Mouse (Mus musculus): ENCODE results near the gene Hsf2.
"Not testable (repeated sequence)": the region's sequence is repeated elsewhere in the genome, so short reads cannot be mapped to it uniquely, and the experiment has no call there.

Hsf2 gene

DNA sequence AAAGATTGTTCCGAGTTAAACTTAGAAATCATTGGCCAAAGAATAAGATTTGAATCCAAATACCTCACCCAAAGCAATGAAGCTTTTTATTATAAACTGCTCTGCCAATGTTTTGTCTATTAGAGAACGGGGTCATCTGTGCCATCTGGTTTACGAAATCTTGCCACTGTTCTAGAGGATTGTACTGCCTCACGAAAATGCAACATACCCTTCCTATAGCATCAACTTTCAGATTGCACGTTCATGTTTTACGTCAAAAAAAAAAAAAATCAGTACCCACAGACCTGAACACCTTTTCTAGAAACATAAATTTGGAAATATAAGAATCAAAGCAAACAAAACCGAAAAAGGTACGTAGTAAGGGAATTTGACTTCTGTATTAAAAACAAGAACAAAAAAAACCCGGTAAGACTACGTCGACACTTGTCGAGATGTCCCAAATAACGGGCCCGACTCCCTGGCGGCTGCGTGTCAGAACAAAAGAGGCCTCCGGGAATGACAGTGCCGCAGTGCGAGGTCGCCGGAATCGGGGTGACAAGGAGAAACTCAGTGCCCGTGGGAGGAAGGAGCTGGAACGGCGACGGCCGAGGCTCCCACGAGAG, 45.5 kb downstream of the Hsf2 start:
- no peak for DNase-seq (ENCODE audit: low spot score in 2 of 2)

DNA sequence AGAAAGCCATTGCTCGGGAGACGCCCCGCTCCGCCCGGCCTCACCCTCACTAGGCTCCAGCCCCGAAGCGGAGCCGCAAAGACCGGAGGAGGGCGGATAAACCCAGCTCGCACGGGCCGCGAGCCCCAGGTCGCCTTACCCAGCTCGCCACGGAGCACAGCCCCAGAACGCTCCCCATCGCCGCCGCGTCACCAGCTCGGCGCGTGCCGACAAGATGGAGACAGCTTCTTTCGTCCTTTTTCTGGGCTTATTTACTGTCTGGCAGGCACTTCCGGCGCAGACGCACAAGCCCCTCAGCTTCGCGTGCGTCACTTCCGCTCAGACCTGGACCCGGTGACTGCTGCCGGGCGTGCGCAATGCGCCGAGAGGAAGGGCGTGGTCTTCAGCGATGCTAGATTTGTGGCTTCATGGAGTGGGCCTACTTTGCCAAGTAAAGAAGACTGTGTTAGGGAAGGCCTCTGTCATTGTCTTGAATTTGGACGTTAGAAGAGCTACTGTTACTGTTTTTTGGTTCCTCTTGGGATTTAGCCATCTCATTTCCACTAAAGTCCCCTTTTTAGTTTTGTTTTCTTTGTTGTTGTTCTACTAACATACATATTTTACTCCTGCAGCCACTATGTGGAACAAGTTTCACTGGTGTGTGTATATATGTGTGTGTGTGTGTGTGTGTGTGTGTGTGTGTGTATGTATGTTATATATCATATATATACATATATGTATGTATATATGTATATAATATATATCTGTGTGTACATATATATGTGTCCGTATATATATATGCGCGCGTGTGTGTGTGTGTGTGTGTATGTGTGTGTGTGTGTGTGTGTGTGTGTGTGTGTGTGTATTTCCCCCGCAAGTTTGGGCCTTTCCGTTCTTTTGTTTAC, 46.3 kb downstream of the Hsf2 start, which contains the start of gene Serinc1:
Gene Serinc1, minus strand, starts transcription at position 313 of the 884 bp plus-strand sequence.
- DNase-seq (ENCODE audit: low spot score in 2 of 2): peak; percentile 90 to 93

DNA sequence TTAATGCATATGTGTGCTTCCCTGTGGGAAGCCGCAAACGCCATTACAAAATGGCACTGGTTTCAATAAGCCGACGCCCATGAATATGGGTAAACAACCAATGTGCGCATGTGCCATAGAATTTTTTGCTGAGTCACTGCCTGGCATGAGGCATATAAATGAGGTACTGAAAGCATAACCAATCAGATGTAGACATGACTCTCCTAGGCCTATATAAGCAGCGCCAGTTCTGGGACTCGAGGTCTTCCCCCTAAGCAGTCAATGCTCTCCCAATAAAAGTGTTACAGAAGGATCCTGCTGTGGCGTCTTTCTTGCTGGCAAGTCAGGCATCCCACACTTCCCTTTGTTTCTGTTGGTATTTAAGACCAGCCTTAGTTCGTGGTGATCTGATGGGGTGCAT, 57.7 kb downstream of the Hsf2 start:
- not testable (repeated sequence) for DNase-seq (ENCODE audit: low spot score in 2 of 2)

- DNase-seq (ENCODE audit: low spot score in 2 of 2): no peak
These were observed 63.4 kb downstream of the Hsf2 start for GRCm38 (mm10) chr10:57549631-57550030.

DNA sequence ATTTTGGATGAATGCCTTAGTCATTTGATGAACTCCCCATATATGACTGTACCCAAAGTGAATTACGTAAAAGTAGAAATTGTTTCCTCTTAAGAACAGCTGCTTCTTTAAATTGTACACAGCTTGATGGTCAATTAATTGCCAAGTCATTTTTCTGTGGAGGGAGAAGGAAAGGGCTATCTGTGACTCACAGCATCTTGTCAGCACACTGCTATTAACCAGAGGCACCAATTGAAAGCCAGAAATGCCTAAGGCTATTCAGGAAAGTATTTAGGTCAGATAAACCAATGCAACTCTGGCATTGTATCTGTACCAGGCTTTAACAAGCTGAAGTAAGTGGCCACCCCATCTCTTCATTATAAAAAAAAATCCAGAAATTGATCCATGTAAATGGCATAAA, 67.5 kb downstream of the Hsf2 start:
- no peak for DNase-seq (ENCODE audit: low spot score in 2 of 2)

GRCm38 (mm10) chr10:57557597-57557996, 71.4 kb downstream of the Hsf2 start:
- DNase-seq (ENCODE audit: low spot score in 2 of 2): no peak
